Mouse (Mus musculus) thymus, adult 2 months (tissue): ENCODE measurements at regions not wholly inside any gene's neighbourhood (a gene's known extent, or its start where the extent isn't known, plus 50 kb on each side); places are given as distances from the start of the nearest gene placed in this dataset.

Experiments
- DNase-seq: peaks from one replicate; pipeline ENCODE4 v3.0.0; 2021
- H3K27ac ChIP-seq: fragments of 200-500 bp; 2 replicates; pipeline ENCODE4 v1.5.1; 2012; ENCODE audit warnings: low read length, control low read depth; ENCODE audit not compliant: control insufficient read depth, insufficient read depth
- H3K27me3 ChIP-seq: fragments of 200-500 bp; 2 replicates; pipeline ENCODE4 v1.6.1; 2012; ENCODE audit warnings: mild to moderate bottlenecking, low read length, moderate library complexity, mixed read lengths; ENCODE audit not compliant: control insufficient read depth, insufficient read depth
- H3K36me3 ChIP-seq: fragments of 200-500 bp; 2 replicates; pipeline ENCODE4 v1.6.1; 2012; ENCODE audit warnings: mild to moderate bottlenecking, low read length, moderate library complexity; ENCODE audit not compliant: control insufficient read depth, insufficient read depth
- H3K4me1 ChIP-seq: fragments of 200-500 bp; replicated peaks from 2 replicates; pipeline ENCODE4 v1.6.1; 2012; ENCODE audit warnings: low read length; ENCODE audit not compliant: control insufficient read depth, insufficient read depth
- H3K4me3 ChIP-seq: fragments of 200-500 bp; 2 replicates; pipeline ENCODE4 v1.5.1; 2012; ENCODE audit warnings: mild to moderate bottlenecking, low read length, control low read depth, moderate library complexity; ENCODE audit not compliant: control insufficient read depth, insufficient read depth
- CTCF ChIP-seq: fragments of 200-500 bp; IDR thresholded peaks from 2 replicates; pipeline ENCODE4 v1.5.1; 2012; ENCODE audit warnings: mild to moderate bottlenecking, control low read depth, low read length, moderate library complexity, borderline replicate concordance; ENCODE audit not compliant: control insufficient read depth, poor library complexity, insufficient read depth; ENCODE audit errors: extremely low read depth
- POLR2A ChIP-seq: fragments of 200-500 bp; IDR thresholded peaks from 2 replicates; pipeline ENCODE4 v1.6.1; 2012; ENCODE audit warnings: mild to moderate bottlenecking, low read length, control low read depth, moderate library complexity; ENCODE audit not compliant: control insufficient read depth, poor library complexity, insufficient read depth; ENCODE audit errors: extremely low read depth
- WGBS: fragments of 180-500 bp; shearing (Covaris S2); methylation state at CpG from one replicate; pipeline ENCODE4 v1.1.7; 2018; 5-methylcytosine and 5-hydroxymethylcytosine counted together

GRCm38 (mm10) chr2:179007766-179008165, 434.5 kb upstream of the Cdh4 start:
- WGBS = 91% methylated on average over 6 of the region's 6 CpGs

GRCm38 (mm10) chr2:179013891-179014593, 428.2 kb upstream of the Cdh4 start:
- Histone ChIP-seq H3K36me3 (no peaks in the 10 kb centered on the region), H3K27ac (no peak overlapping the region), H3K27me3 (no peaks in the 10 kb centered on the region), H3K4me3 (no peak overlapping the region), H3K4me1 (no peaks in the 10 kb centered on the region)
- no peak for DNase-seq
- 79% methylated on average over 6 of the region's 6 CpGs for WGBS
- TF ChIP-seq POLR2A (no peak), CTCF (no peak)

More at GRCm38 (mm10) chr2:179007766-179008165, 434.5 kb upstream of the Cdh4 start:
- Histone ChIP-seq H3K4me1 (no peaks in the 10 kb centered on the region), H3K27me3 (no peaks in the 10 kb centered on the region), H3K27ac (no peak overlapping the region), H3K36me3 (no peaks in the 10 kb centered on the region), H3K4me3 (no peak overlapping the region)
- TF ChIP-seq POLR2A (no peak), CTCF (no peak)
- DNase-seq = no peak

GRCm38 (mm10) chr2:179022675-179023194, 419.5 kb upstream of the Cdh4 start:
- H3K27me3 ChIP-seq = no peaks in the 10 kb centered on the region
- 77% methylated on average over 5 of the region's 5 CpGs for WGBS
- no peaks in the 10 kb centered on the region for H3K4me1 ChIP-seq
- TF ChIP-seq POLR2A (no peak), CTCF (no peak)
- no peak overlapping the region for H3K4me3 ChIP-seq
- H3K27ac ChIP-seq = no peak overlapping the region
- no peak for DNase-seq
- H3K36me3 ChIP-seq = no peaks in the 10 kb centered on the region

GRCm38 (mm10) chr2:179024225-179024624, 418.0 kb upstream of the Cdh4 start:
- Histone ChIP-seq H3K27me3 (no peaks in the 10 kb centered on the region), H3K36me3 (no peaks in the 10 kb centered on the region), H3K4me3 (no peak overlapping the region), H3K27ac (no peak overlapping the region), H3K4me1 (no peaks in the 10 kb centered on the region)
- TF ChIP-seq POLR2A = no peak
- DNase-seq = no peak
- 72% methylated on average over 3 of the region's 3 CpGs for WGBS

- H3K27ac ChIP-seq = no peak overlapping the region
- WGBS = 92% methylated on average over 2 of the region's 2 CpGs
- DNase-seq = no peak
Measured at GRCm38 (mm10) chr2:179033171-179033570, 409.1 kb upstream of the Cdh4 start.

GRCm38 (mm10) chr2:179035446-179035845, 406.8 kb upstream of the Cdh4 start:
- no peaks in the 10 kb centered on the region for H3K4me1 ChIP-seq
- H3K27me3 ChIP-seq = no peaks in the 10 kb centered on the region
- H3K27ac ChIP-seq = no peak overlapping the region
- no peaks in the 10 kb centered on the region for H3K36me3 ChIP-seq
- DNase-seq = no peak
- H3K4me3 ChIP-seq = no peak overlapping the region
- TF ChIP-seq POLR2A (no peak), CTCF (no peak)
- WGBS = 81% methylated on average over 6 of the region's 6 CpGs

More at GRCm38 (mm10) chr2:179033171-179033570, 409.1 kb upstream of the Cdh4 start:
- no peaks in the 10 kb centered on the region for H3K4me1 ChIP-seq
- no peaks in the 10 kb centered on the region for H3K27me3 ChIP-seq
- H3K4me3 ChIP-seq = no peak overlapping the region
- H3K36me3 ChIP-seq = no peaks in the 10 kb centered on the region
- TF ChIP-seq POLR2A (no peak), CTCF (no peak)

- no peak for DNase-seq
- H3K27ac ChIP-seq = no peak overlapping the region
- H3K4me1 ChIP-seq = no peaks in the 10 kb centered on the region
- H3K4me3 ChIP-seq = no peak overlapping the region
- no peaks in the 10 kb centered on the region for H3K36me3 ChIP-seq
- no peaks in the 10 kb centered on the region for H3K27me3 ChIP-seq
- TF ChIP-seq POLR2A (no peak), CTCF (no peak)
- WGBS = 71% methylated on average over 2 of the region's 2 CpGs
Measured at GRCm38 (mm10) chr2:179039697-179040096, 402.5 kb upstream of the Cdh4 start.

- Histone ChIP-seq H3K4me1 (no peaks in the 10 kb centered on the region), H3K27ac (no peak overlapping the region), H3K4me3 (no peak overlapping the region), H3K36me3 (no peaks in the 10 kb centered on the region), H3K27me3 (no peaks in the 10 kb centered on the region)
- WGBS = 70% methylated on average over 4 of the region's 4 CpGs
- TF ChIP-seq POLR2A (no peak), CTCF (no peak)
- no peak for DNase-seq
Measured at GRCm38 (mm10) chr2:179043671-179044070, 398.6 kb upstream of the Cdh4 start.
